Mouse (Mus musculus) heart, postnatal 14 days (tissue): ENCODE data around the gene Fbxw4. TPM values are rescaled to one million over a fixed set of nuclear protein-coding genes. Genes with fewer than 3 reads are reported as not detected.

Source experiments
- DNase-seq, 2 experiments: peaks; one replicate each; pipeline ENCODE4 v3.0.0; 2021 to 2022
- intact Hi-C: fragments of 180-260 bp; cut with DNase I; formaldehyde crosslinking; loops from one replicate; pipeline ENCODE4 v1.15.1; 2025
- long read RNA-seq, 2 experiments: library from polyadenylated mRNA; stranded (forward); transcript quantifications; one replicate each; pipeline ENCODE4 v2.0.0; 2021
- total RNA-seq, 2 experiments: library from RNA; stranded (reverse); gene quantifications; 2 replicates each; pipeline ENCODE4 v1.2.3; 2021

Gene Fbxw4
- 10 to 100 TPM; 24.3 to 24.8 TPM for total RNA-seq
- long read RNA-seq, experiment 1, transcript Fbxw4-201 (9 exons, 2,068 nt): major isoform, 17 of 31 reads
- long read RNA-seq, experiment 1, partial matches to known transcripts: 0 of 31 reads
- long read RNA-seq, experiment 1, other reads (novel, unspliced or antisense): 6 of 31 reads
- long read RNA-seq, experiment 2, transcript Fbxw4-201 (9 exons, 2,068 nt): major isoform, 10 of 26 reads
- long read RNA-seq, experiment 2, partial matches to known transcripts: 7 of 26 reads
- long read RNA-seq, experiment 2, other reads (novel, unspliced or antisense): 6 of 26 reads

DNA sequence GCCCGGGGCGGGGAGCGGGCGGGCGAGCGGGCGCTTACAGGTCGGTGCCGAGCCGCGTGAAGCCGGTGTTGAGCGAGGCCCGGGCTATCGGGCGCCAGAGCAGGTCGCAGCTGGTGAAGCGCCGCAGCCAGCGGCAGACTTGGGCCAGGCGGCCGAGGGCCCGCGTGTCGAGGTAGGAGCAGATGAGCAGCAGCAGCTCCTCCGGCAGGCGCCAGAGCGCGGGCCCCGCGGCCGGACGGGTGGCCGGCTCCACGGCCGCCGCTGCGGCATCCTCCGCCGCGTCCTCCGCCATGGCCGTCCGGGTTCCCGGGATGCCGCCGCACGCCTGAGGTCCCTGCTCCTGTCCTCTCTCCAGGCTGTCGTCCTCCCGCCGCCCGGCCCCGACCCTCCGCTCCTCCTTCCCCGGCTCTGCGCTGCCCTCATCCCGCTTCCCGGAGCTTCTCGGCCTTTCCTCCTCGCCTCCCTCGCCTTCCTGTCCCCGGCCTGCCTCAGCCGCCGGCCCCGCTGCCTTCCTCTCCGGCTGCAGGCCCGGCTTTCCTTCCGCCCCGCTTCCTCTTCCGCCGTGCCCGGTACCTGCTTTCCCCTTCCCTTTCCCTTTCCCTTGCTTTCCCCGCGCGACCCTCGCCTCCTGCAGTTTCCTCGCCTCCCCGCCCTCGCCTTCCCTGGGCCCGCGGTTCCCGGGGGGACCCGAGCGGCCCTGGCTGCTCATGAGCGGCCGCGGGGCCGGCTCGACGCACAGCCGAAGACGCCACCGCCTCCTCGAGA, at the start of gene Fbxw4:
Gene Fbxw4 (minus strand): TSS at position 575 of the 765 bp plus-strand sequence.
- intact Hi-C loops: loop anchor here (5.0 kb wide), 2 partner anchors 87 to 88 kb away; partner anchors contain the start of gene Npm3
- DNase-seq: peak; percentile 78 to 80

- no peak for DNase-seq
- intact Hi-C loops: no loop called here
Measured at GRCm38 (mm10) chr19:45708704-45709103, 48.6 kb upstream of the Fbxw4 start.

DNA sequence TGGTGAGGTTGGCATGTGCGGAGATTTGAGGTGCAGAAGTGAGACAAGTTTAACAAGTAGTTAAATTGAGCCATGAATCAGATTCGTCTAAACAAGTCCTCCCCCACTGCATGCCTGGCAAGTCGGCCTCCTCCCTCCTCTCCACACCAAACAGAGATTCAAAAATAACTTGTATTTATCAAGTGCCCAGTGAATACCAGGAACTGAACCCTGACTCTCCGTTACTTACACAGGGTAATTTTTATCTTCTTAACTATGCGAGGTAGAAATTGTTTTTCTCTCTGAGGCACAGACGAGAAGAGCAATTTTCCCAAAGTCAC, 36.1 kb upstream of the Fbxw4 start:
- intact Hi-C loops: no loop called here
- DNase-seq: peak in 1 of 2 experiments; percentile 23

GRCm38 (mm10) chr19:45695496-45696280, 35.6 kb upstream of the Fbxw4 start:
- DNase-seq: peak; percentile 30 to 59

DNA sequence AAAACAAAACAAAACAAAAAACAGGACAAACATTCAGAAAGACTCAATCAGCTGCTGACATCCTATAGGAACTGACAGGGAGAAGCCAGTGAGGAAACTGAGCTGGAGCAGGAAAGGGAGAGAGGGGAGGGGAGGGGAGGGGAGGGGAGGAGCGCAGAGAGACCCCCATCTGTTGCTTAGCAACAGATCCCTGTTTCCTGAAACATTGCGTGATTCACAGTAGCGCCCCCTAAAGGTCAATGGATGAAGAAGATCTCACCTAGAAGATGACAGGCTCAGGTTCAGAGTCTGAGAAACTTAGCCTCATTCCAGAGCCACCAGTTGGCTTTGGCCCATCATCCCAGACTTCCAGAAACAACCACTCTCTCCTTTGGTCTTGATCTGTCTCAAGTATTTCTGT, 33.9 kb upstream of the Fbxw4 start:
- intact Hi-C loops: no loop called here
- DNase-seq: no peak

More at GRCm38 (mm10) chr19:45695496-45696280, 35.6 kb upstream of the Fbxw4 start:
- intact Hi-C loops: no loop called here

GRCm38 (mm10) chr19:45692211-45692610, 32.1 kb upstream of the Fbxw4 start:
- intact Hi-C loops: no loop called here

DNA sequence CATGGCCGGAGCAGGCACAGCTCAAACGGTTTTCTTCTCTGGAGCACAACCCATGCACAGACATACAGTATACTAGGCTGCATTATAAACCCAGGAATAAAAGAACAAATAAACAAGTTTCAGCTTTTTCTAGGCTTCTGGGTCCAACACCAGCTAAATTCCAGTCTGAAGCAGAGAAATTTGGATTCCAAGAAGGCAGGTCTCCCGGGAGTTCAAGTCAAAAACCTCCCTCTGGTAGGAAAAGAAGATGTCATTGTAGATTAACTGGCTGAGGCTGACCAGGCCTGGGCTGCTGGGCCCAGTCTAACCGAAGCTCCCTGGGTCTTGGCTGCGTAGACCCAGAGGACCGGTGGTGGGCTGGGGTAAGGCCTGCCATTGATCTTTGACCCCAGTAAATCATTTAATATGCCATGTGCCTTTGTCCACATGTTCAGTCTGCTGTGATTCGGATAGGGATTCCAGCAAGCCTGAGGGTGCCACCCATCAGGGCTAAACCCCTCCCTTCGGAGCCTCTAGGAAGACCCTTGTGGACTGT, 31.0 kb upstream of the Fbxw4 start:
- DNase-seq: no peak
- intact Hi-C loops: no loop called here

More at GRCm38 (mm10) chr19:45692211-45692610, 32.1 kb upstream of the Fbxw4 start:
- DNase-seq: no peak

DNA sequence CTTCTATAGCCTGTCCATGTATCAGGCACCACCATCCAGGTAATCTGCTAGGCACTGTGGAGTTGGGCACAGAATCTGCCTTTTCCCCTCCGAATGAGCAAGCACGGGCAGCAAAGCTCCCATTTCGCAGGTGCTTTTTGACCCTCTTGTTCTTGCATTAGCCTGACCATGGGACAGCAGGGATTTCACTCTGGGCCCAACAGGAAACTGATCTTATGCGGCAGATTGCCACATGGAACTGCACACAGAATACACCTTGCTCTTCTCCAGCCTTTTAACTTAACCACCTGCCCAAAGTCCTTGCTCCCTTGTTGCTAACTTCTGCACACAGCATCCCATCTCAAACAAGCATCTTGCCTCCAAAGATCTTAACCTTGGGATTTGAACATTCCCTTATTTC, 26.9 kb upstream of the Fbxw4 start:
- intact Hi-C loops: no loop called here
- DNase-seq: no peak

GRCm38 (mm10) chr19:45683676-45684075, 23.6 kb upstream of the Fbxw4 start:
- no peak for DNase-seq
- intact Hi-C loops: no loop called here

GRCm38 (mm10) chr19:45680495-45681130, 20.5 kb upstream of the Fbxw4 start:
- intact Hi-C loops: no loop called here
- no peak for DNase-seq

DNA sequence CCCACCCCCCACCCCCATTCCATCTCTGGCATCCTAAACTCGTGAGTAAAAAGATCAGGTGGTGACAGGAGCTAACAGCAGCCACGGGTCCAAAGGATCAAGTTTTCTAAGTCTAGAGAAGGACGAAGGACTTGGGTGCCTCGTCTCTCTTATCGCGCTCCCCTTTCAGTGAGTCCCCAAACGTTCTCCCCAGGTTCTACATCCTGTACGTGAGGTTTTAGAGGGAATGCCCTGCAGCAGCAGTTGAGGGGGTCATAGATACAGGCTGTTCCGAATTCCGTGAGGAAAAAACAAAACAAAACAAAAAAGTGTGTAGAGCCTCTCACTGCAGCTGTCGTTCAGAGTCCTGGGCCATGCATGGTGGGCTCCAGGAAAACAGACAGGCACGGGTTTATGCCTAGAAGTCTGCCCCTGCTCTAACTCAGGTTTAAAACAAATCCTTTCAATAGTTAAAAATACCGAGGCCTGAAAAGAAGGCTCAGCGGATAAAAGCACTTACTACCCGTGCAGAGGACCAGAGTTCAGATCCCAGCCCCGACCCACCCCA, 16.7 kb upstream of the Fbxw4 start:
- DNase-seq: no peak
- intact Hi-C loops: no loop called here

DNA sequence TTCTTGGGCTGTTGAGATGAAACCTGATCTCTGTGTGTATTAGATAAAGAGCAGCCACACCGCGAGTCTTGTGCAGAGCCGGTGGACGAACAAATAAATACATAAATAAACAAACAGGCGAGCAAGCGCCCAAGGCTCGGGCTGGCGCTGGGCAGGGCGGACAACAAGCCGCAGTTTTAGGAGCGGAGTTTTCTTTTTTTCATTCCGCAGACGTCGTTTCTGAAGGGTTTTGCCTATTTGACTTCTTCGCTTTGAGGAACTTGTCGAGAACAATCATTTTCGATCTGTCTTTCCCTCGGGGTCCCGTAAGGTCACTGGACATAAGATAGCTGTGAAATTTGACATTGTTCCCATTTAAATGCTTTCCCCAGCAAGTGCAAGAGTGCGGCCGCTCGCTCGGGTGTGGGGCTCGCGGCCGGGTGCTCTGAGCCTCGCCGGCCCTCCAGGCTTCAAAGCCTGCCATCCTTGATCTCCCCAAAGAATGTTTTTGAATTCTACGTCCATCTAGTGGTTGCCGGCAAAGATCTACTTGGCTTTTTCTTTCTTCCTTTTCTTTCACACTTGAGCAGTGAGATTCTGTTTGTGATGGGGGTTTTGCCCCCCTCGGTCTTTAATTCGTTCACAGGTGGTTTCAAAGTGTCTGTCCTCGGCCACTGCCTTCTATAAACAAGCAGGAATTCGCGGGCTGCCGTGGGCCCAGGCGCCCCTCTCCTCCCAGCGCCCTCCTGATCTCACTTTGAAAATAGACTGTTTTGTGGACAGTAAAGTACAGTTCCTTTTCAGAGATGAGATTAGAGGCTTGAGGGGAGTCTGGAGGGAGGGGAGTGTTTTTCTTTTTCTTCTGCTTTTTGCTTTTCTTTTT, 15.8 kb upstream of the Fbxw4 start:
- peak in 1 of 2 experiments; percentile 17 for DNase-seq
- intact Hi-C loops: no loop called here

DNA sequence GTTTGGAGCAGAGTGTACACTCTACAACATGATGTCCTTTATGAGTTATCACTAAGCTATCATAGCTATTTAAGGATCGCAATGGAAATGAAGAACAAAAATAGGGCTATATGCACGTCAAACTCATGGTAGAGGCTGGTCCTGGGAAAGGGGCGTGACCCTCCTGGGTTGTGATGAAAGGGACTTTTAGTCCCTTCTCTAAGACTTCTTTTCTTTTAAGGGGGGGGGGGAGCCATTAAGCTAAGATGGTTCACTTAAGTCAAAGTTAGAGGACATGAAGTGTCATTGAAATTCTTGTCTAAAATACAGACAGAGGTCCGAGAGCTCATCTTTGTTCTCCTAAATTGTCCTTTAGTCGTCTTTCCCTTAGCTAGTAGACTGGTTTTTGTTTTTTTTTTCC, 15.1 kb upstream of the Fbxw4 start:
- intact Hi-C loops: no loop called here
- DNase-seq: no peak

DNA sequence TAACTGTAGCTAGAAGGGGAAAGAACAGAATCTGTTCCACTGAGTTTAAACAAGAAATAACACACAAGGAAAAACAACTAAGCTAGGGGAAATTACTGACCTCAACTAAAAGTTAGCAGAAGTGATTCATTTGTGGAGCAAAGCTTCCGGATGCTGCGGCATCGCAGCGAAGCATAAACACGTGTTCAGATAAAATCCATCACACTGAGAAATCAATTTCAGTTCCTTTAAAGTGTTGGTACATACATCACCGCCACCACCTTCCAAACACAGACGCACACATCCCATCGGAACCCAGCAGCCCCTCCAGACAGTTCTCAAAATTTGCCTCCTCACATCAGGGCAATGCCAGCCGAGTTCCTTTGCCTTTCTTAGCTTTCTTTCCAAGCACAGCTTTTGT, 12.9 kb upstream of the Fbxw4 start:
- intact Hi-C loops: no loop called here
- no peak for DNase-seq

DNA sequence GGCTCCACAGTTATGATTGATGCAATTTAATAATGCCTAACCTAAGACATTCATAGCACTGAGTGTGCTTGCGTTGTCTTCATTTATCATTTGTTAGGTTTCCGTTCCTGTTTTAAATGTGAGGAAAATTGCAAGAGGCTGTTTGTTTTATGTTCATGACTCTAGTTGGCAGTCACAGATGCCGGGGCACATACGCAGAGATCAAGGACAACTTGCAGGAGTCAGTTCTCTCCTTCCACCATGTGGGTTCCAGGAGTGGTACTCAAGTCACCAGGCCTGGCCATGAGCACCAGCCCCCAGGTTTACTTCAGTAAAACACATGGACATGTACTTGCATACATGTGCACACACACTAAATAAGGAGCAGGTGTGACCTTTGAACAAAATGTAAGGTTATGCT, 8.9 kb upstream of the Fbxw4 start:
- intact Hi-C loops: no loop called here
- no peak for DNase-seq

DNA sequence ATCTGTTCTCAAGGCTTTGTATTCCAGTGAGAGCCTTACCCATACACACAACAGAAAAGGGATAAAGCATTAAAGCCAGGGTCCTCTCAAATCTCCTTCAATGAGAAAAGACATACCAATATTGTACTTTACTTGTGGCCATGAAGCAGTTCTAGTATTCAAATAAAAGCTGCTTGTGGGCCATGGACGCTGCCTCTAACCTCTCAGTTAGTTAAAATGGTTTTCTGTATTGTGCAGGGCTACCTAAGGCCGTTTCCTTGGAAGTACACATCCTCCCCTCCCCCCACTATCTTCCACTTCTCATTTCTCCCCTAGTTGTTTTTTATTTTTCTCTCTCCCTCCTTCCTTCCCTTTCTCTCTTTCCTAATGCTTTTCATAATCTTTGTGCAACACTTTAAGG, 3.7 kb upstream of the Fbxw4 start:
- intact Hi-C loops: loop anchor here (5.0 kb wide), 1 partner anchor 92 kb away; no protein-coding TSS in a partner anchor

DNA sequence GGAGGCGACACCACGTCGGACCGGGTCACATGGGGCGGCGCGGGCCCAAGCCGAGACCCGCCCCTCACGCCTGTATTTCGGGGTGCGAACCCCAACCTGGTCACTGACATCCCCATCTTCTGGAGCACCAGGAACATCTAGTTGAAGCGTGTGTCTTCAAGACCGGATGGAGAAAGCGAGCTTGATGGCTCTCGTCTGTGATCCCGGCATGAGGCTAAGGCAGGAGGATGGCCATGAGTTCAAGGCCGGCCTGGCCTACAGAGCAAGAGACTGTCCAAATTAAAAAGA, 335 bp upstream of the Fbxw4 start:
- DNase-seq: no peak
- intact Hi-C loops: loop anchor here (5.0 kb wide), 1 partner anchor 88 kb away; no protein-coding TSS in a partner anchor

More for the DNA sequence above, 3.7 kb upstream of the Fbxw4 start:
- DNase-seq: no peak

DNA sequence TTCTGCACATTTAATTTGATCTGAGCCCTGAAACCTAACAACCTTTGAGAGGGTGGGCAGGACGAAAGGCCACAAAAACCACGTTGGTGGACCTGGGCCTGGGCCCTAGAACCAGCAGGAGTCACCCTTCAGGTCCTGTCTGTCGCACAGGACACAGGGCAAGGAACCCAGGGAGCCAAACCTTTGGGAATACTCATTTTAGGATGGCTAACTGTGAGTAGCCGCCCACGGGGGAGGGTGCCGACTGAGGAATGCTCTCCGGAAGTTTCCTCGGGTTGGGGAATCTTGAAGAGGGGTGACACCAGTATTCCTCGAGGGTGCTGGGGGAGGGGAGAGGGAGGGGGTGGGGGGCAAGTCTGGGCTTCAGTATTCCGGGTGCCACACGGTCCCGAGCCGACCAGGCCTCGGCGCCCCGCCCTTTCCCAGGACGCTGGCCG, 793 bp downstream of the Fbxw4 start:
- intact Hi-C loops: loop anchor here (5.0 kb wide), 1 partner anchor 88 kb away; the partner anchor contains the start of gene Npm3

More for the DNA sequence above, 793 bp downstream of the Fbxw4 start:
- DNase-seq: no peak
